Mouse (Mus musculus): Measurements from ENCODE around the gene Hils1.
"Not testable (repeated sequence)": the region's sequence is repeated elsewhere in the genome, so short reads cannot be mapped to it uniquely, and the experiment has no call there.

Gene Hils1

GRCm38 (mm10) chr11:95006525-95007219 is 39.3 kb downstream of the Hils1 start:
- peak; percentile 83 for DNase-seq

DNA sequence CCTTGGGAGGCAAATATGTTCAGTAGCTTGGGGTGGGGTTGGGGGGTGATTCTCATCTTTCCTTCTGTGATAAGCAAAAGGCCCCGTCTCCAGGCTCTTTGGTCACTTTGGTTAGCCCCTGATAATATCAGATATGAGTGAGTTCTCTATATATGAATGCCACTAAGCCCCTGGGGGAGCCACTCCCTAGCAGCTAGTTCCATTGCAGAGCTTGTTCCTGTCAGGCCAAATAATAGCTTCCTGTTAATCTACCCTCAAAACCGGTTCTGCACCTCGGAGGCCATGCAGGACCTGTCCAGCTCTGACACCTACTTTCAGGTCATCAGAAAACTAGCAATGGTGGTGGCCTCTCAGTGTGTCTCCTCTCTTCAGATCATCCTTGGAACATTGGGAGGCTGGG is 40.0 kb downstream of the Hils1 start:
- no peak for DNase-seq

DNA sequence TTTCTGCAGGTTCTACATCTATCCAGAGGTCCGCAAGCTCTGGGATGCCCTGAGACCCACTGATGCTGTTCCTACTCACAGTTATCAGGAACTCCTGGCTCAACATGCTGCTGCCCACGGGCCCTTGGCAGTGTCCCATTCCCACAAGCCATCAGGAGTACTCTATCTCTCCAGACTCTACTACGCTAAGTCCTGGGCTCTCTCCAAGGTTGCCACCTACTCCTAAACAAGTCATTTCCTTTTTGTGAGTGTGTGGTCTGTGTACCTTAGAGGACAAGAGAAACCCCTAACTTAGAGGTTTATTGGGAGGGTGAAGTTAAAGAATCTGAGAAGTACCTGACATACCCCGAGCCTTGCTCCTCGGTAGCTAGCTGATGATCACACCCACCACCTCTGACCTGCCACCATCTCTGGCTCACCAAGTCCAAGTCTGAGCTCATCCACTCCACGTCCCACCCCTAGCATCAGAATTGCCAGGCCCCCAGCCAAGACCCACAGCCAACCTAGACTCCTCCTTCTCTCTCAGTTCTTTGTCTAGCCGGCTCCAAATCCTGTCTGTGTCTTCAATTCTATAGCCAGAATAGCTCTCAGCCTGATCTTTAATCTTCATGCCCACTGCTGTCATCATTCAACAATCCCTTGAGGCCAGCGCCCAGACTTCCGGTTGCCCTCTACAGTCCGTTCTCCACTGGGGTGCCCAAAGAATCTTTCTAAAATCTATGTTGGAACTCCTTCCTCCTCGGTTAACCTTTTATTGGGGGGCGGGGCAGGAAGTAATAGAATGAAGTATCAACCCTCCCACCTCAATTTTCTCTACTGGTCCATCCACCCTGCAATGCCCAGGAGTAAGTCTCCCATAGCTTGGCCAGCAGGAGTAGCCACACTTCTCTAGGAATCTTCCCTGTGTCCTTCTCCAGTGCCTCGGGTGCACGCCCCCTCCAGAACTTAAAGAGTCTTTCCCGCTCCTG is 41.6 kb downstream of the Hils1 start:
- DNase-seq = no peak

GRCm38 (mm10) chr11:95009629-95010014 is 42.2 kb downstream of the Hils1 start, which contains the start of gene Samd14:
Gene Samd14 (plus strand): TSS chr11:95009879.
- no peak for DNase-seq

GRCm38 (mm10) chr11:95010141-95010739 is 42.8 kb downstream of the Hils1 start:
- DNase-seq = no peak

DNA sequence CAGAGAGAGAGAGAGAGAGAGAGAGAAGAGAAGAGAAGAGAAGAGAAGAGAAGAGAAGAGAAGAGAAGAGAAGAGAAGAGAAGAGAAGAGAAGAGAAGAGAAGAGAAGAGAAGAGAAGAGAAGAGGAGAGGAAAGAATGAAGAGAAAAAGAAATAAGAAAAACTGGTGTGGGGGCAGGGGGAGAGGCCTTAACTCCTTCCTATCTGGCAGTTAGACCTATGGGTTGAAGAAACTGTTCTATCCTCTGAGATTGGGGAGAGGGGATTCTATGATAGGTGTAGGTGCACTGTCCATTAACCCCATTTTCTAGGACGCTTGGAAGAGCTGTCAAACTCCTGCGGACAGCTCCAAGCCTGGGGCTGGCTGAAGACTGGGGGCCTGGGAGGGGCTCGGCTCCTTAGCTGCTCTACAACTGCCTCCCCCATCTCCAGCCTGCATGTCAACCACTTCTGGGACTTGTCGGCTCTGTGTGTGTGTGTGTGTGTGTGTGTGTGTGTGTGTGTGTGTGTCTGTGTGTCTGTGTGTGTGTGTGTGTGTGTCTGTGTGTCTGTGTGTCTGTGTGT is 43.5 kb downstream of the Hils1 start:
- not testable (repeated sequence) for DNase-seq

- no peak for DNase-seq
Observed at GRCm38 (mm10) chr11:95011416-95011815, 44.0 kb downstream of the Hils1 start.

GRCm38 (mm10) chr11:95012075-95012474 is 44.7 kb downstream of the Hils1 start:
- DNase-seq = no peak

DNA sequence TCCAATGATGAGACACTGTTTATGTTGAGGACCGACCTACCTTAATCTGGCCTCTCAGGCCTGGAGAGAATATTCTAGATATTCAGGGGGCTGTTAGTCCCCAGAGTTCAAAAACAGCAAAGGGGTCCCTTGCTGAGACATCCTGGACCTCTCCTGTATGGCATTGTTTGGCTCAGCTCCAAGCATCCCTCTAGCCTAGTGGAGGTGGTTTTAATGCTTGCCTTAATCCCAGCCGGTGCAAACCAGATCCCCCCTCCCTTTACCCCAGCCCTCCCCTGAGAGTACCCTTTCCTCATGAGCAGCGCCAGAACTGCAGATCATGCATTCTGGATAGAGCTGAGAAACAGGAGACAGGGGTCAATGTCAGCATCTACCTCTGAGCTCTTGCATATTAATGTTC is 45.1 kb downstream of the Hils1 start:
- no peak for DNase-seq

GRCm38 (mm10) chr11:95015484-95015883 is 48.1 kb downstream of the Hils1 start:
- no peak for DNase-seq
